Mouse (Mus musculus) cortical plate, adult 2 months (tissue): Measurements from ENCODE around the gene Palm.

ENCODE experiments used
- CTCF ChIP-seq: fragments of 200-500 bp; IDR thresholded peaks from 2 replicates; pipeline ENCODE4 v1.5.1; 2011; ENCODE audit warnings: mild to moderate bottlenecking, control low read depth, low read length; ENCODE audit not compliant: insufficient read depth; ENCODE audit errors: extremely low read depth
- POLR2A ChIP-seq: fragments of 200-500 bp; IDR thresholded peaks from 2 replicates; pipeline ENCODE4 v1.6.1; 2011; ENCODE audit warnings: mild to moderate bottlenecking, low read length, control low read depth; ENCODE audit not compliant: insufficient read depth; ENCODE audit errors: extremely low read depth

GRCm38 (mm10) chr10:79790861-79791260 lies 2.5 kb upstream of the Palm start, which contains the start of gene Prss57:
- TF ChIP-seq POLR2A (no peak), CTCF (no peak)
